Mouse (Mus musculus) embryonic stem cell, embryonic (primary cell): ENCODE data around the gene Trank1.

Experiments used
- CTCF ChIA-PET, 4 experiments: fragments of 300-600 bp in 2 of 4; fragments of 350-600 bp in 2 of 4; sonication (Branson Sonifier 250); formaldehyde crosslinking; loops; one replicate each; lab custom pipeline; 2022; ENCODE audit warnings: inconsistent platforms in 2 of 4; lab: Charles Lee
- POLR2A ChIA-PET, 4 experiments: fragments of 300-600 bp in 2 of 4; fragments of 350-600 bp in 2 of 4; sonication (Branson Sonifier 250); formaldehyde crosslinking; loops; one replicate each; lab custom pipeline; 2022; ENCODE audit warnings: antibody characterized with exemption in 4 of 4, inconsistent platforms in 1 of 4; lab: Charles Lee

Gene Trank1

DNA sequence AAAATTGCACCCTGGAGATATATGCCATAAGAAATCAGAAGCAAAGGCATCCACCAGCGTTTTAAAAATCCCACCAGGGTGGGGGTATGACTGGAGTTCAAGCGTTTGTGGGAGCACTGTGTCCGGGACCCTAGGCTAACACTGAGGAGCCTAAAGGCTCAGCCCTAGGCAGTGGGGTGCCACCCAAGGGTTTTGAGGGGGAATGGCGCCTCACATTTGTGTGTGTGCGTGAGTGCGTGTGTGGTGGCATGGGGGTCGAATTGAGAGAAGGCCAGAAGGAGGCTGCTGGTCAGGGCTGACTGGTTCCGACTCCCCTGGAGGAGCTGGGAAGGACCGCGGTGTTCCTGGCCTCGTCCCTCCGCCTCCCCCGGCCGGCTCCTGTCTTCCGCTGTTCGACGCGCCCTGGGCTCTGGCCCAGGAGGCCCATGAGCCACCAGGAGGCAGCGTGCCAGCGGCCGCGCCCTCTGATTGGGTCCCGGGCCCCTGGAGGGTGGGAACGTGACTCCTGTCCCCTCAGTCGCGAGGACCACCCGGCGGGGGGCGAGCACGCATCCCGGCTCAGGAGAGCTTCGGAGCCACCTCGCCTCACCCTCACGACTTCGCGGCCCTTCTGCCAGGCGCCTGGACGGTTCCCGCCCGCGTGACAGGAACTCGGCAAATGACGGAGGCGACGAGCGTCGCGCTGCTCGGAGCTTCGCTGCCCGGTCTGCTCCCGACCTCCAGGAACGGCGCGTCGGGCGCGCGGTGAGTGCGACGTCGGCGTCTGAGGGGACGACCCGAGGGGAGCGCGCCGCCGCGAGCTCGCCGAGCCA is at the start of gene Trank1:
Trank1 (plus strand) TSS at position 709 of the 812 bp plus-strand sequence.
- CTCF ChIA-PET: interaction anchor here (0.7 to 3.1 kb wide), 9 partner anchors 21 to 314 kb away, joined by 3 to 29 read pairs (median 7); no protein-coding TSS in a partner anchor
- POLR2A ChIA-PET: interaction anchor here (0.6 to 2.3 kb wide), 12 partner anchors 9 to 446 kb away, joined by 3 to 16 read pairs (median 4); partner anchors contain the start of genes Epm2aip1 (in 2 of the 4), Mlh1 (in 2 of the 4) and Dclk3 (in 1 of the 4)

DNA sequence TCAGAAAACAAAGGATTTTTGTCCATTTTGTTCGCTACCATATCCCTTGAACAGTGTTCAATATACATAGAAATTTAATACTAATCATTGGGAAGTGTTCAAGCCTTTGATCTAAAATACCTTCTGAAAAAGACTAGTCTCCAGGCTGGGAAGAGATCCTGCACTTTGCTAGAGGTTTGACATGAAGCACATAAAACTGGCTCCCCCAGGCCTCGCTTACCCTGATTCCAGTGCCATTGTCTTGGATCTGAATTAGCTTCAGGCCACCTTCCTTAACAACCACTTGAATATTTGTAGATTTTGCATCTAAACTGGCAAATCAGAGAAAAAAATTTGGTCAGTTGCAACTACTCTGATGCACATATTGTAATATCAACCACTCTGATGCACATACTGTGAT is 43.5 kb upstream of the Trank1 start:
- POLR2A ChIA-PET: interaction anchor here in 2 of 4 experiments (1.3 to 1.4 kb wide), 2 partner anchors 11 to 22 kb away, joined by 4 read pairs; no protein-coding TSS in a partner anchor

DNA sequence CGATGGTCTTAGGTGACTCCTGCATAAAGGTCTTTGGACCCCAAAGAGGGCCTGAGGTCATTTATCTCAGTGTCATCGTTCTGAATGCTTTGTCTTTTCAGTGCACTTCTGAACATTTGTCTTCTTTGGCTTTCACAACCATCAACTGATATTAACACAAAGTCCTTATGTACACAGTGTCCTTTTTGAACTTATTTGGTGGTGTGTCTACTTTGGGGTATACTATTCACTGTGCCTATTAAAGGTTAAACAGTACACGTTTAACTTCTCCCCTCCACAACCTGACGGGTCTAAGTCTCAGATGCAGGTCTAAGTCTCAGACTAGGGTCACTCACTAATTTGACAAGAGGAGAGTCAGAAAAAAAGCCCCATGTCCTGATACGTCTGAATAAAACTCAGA is 40.9 kb upstream of the Trank1 start:
- POLR2A ChIA-PET: interaction anchor here in 1 of 4 experiments (1.0 to 1.5 kb wide), 2 partner anchors 19 kb away, joined by 3 to 4 read pairs; no protein-coding TSS in a partner anchor

More for the DNA sequence above, 43.5 kb upstream of the Trank1 start:
- CTCF ChIA-PET: interaction anchor here in 1 of 4 experiments (0.6 kb wide), 1 partner anchor 35 kb away, joined by 3 read pairs; no protein-coding TSS in a partner anchor

DNA sequence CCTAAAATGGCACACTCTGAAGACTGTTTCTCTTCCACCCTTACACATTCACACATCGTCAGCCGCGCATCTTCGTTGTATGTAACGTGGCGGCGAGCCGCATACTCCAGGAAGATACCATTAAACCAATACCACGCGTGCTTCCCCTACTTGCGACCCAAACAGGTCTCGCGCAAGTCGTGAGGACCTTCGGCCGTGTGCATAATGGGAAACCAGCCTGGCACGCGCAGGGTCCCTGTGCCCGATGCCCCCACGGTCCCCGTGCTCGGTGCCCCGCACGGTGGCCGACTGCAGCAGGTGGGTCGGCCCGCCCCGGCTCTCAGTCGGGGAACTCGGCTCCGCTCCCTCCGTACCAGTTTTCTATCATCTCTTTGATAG is 40.5 kb upstream of the Trank1 start:
- CTCF ChIA-PET: interaction anchor here (1.1 to 5.2 kb wide), 8 partner anchors 19 to 490 kb away, joined by 3 to 40 read pairs (median 7); no protein-coding TSS in a partner anchor
- POLR2A ChIA-PET: interaction anchor here (0.6 to 4.8 kb wide), 77 partner anchors 8 to 1383 kb away, joined by 3 to 60 read pairs (median 5); partner anchors contain the start of genes Trank1 (in 2 of the 4), Lrrc2 (in 1 of the 4), Nradd (in 1 of the 4) and Tdgf1 (in 1 of the 4)

More for the DNA sequence above, 40.9 kb upstream of the Trank1 start:
- CTCF ChIA-PET: no interaction called here

DNA sequence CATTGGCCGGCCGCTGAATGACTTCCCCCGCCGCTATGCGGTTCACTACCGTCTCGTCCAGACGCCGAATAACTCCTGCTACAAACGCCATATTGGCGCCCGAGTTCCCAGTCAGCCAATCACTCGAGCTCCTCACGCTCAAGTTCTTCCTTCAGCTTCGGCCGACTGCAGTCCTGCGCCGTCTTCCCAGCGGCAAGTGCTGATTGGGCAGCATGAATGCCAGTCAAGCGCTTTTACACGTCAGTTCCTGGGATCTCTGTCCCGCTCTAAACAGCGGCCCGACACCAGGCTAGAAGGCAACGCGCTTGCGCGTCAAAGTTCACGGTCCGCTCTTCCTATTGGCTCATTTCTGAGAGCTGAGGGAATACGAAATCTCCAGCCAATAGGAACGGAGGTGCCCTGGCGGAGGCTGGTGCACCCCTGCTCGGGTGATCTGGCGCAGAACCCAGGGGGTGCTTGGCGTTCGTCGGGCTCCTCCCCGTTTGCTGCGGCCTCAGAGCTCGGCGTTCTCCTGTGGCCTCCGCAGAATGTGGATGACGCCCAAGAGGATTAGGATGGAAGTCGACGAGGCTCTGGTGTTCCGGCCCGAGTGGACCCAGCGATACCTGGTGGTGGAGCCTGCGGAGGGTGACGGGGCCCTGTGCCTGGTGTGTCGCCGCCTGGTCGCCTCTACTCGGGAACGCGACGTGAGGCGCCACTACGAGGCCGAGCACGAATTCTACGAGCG is 39.9 kb upstream of the Trank1 start, which contains the start of the genes Mlh1 and Epm2aip1:
Mlh1 (minus strand) TSS at position 358 of the 727 bp plus-strand sequence.
Epm2aip1 (plus strand) TSS at position 496 of the 727 bp plus-strand sequence.
- CTCF ChIA-PET: interaction anchor here (0.7 to 5.2 kb wide), 10 partner anchors 18 to 490 kb away, joined by 3 to 40 read pairs (median 6); no protein-coding TSS in a partner anchor
- POLR2A ChIA-PET: interaction anchor here (0.6 to 4.8 kb wide), 81 partner anchors 9 to 1383 kb away, joined by 3 to 60 read pairs (median 5); partner anchors contain the start of genes Trank1 (in 2 of the 4), Lrrc2 (in 1 of the 4), Nradd (in 1 of the 4) and Tdgf1 (in 1 of the 4)

DNA sequence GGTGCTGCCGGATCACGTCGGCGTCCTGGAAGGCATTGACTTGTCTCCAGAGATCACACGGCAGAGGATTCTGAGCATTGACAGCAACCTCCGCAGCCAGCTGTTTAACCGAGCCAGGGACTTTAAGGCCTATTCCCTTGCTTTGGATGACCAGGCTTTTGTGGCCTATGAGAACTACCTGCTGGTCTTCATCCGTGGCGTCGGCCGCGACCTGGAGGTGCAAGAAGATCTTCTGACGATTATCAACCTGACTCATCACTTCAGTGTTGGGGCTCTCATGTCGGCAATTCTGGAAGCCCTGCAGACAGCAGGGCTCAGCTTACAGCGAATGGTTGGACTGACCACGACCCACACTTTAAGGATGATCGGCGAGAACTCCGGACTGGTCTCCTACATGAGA is 39.2 kb upstream of the Trank1 start:
- CTCF ChIA-PET: interaction anchor here (0.7 to 5.2 kb wide), 9 partner anchors 17 to 491 kb away, joined by 3 to 40 read pairs (median 7); no protein-coding TSS in a partner anchor
- POLR2A ChIA-PET: interaction anchor here in 3 of 4 experiments (0.7 to 4.8 kb wide), 33 partner anchors 12 to 892 kb away, joined by 3 to 60 read pairs (median 7); partner anchors contain the start of genes Nradd (in 1 of the 3), Tdgf1 (in 1 of the 3) and Trank1 (in 1 of the 3)

DNA sequence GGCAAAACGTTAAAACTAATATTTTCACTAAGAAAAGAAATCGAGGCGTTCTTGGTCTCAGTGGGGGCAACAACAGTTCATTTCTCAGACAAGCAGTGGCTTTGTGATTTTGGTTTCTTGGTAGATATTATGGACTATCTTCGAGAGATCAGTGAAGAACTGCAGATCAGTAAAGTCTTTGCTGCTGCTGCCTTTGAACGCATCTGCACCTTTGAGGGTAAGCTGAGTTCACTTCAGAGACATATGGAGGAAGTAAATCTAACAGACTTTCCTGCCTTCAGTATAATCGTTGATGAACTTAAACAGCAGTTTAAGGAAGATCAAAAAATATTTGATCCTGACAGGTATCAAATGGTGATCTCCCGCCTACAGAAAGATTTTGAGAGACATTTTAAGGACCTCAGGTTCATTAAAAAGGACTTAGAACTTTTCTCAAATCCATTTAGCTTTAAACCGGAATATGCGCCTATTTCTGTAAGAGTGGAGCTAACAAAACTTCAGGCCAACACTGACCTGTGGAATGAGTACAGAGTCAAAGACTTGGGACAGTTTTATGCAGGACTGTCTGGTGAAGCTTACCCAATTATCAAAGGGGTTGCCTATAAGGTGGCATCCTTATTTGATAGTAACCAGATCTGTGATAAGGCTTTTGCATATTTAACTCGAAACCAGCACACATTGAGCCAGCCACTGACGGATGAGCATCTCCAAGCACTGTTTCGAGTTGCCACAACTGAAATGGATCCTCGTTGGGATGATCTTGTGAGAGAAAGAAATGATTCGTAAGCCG is 38.3 kb upstream of the Trank1 start:
- CTCF ChIA-PET: interaction anchor here in 3 of 4 experiments (1.0 to 5.2 kb wide), 3 partner anchors 16 to 17 kb away, joined by 4 to 40 read pairs (median 12); no protein-coding TSS in a partner anchor
- POLR2A ChIA-PET: interaction anchor here in 2 of 4 experiments (0.8 to 4.8 kb wide), 7 partner anchors 8 to 124 kb away, joined by 3 to 60 read pairs (median 4); no protein-coding TSS in a partner anchor

DNA sequence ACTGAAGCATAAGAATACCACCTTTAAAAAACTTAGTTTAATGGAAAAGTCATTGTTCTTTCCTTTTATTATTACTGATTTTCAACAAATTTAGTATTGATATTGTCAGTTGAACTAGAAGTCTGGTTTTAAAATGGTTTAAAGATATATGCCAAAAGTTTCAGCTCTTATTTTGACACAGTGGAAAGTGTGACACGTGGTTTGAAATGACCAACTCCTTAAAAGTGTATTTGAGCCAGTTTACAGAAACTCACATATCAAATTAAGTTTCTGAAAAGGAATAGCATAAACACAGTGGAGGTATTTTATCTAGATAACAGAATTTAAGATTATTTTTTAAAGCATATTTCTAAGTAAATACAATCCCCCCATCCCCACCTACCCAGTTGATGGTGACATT is 37.6 kb upstream of the Trank1 start:
- POLR2A ChIA-PET: interaction anchor here in 2 of 4 experiments (0.7 to 4.8 kb wide), 7 partner anchors 7 to 51 kb away, joined by 3 to 60 read pairs (median 4); no protein-coding TSS in a partner anchor
- CTCF ChIA-PET: interaction anchor here in 3 of 4 experiments (1.0 to 5.2 kb wide), 4 partner anchors 16 kb away, joined by 4 to 40 read pairs (median 16); no protein-coding TSS in a partner anchor

DNA sequence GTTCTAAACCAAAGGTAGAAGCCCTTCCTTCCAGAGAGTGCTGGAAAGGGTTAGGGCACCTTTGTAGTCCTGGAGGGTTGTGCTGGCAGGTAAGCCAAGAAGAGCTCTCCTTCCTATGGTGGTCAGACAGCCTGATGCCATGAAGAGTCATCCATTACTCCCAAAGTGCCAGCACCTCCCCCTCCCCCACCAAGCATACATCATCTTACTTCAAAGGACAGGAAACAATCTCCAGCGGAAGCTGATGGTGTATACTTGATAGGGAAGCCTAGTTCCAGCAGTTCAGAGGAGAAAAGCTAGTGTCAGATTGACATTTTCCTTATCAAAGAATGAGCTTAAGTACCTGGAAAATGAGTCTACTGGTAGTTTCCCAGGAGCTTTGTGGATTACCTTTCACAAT is 36.4 kb upstream of the Trank1 start:
- ChIA-PET POLR2A (interaction anchor here in 3 of 4 experiments (0.6 to 4.8 kb wide), 8 partner anchors 10 to 732 kb away, joined by 3 to 60 read pairs (median 3); partner anchors contain the start of gene Trank1 (in 1 of the 3)), CTCF (interaction anchor here (0.6 to 5.2 kb wide), 6 partner anchors 14 to 278 kb away, joined by 3 to 40 read pairs (median 8); no protein-coding TSS in a partner anchor)

DNA sequence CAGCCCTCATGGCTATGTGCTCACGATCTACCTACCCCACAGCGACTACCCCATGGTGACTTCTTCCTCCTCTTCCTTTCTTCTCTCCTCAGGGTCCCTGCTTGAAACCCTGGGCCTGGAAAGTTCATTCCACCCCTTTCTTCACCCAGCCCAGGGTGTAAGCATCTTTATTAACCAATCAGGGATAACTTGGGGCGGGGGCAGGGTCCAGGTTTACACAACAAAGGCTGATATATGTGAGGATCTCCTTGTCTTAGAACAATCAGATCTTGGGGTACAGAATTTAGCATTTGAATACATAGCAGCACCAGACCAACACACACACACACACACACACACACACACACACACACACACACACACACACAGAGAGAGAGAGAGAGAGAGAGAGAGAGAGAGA is 26.5 kb upstream of the Trank1 start:
- CTCF ChIA-PET: no interaction called here
- POLR2A ChIA-PET: interaction anchor here in 3 of 4 experiments (0.7 to 0.9 kb wide), 4 partner anchors 10 to 693 kb away, joined by 3 to 5 read pairs (median 3); partner anchors contain the start of genes Epm2aip1 (in 1 of the 3) and Mlh1 (in 1 of the 3)

DNA sequence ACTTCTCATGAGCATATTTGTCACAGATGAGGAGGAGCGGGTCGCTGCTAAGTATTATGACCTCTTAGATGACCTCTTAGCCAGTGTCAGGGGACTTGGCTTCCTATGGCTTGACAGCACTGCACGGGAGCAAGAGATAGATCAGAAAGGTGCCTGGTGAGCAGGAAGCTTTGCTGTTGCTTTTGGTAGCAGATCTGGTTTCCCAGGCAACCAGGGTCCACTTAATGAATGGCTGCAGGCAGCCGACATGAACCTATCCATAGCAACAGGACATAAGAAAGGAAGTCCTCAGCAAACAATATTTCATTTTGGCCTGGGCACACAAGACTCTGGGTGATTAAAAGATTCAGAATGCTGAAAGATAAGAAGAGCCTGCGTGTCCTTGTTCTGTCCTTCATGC is 25.9 kb upstream of the Trank1 start:
- CTCF ChIA-PET: interaction anchor here in 1 of 4 experiments (0.5 kb wide), 1 partner anchor 1828 kb away, joined by 3 read pairs; no protein-coding TSS in a partner anchor
- POLR2A ChIA-PET: interaction anchor here in 3 of 4 experiments (0.7 to 0.9 kb wide), 4 partner anchors 11 to 693 kb away, joined by 3 to 5 read pairs (median 3); partner anchors contain the start of genes Epm2aip1 (in 1 of the 3) and Mlh1 (in 1 of the 3)

DNA sequence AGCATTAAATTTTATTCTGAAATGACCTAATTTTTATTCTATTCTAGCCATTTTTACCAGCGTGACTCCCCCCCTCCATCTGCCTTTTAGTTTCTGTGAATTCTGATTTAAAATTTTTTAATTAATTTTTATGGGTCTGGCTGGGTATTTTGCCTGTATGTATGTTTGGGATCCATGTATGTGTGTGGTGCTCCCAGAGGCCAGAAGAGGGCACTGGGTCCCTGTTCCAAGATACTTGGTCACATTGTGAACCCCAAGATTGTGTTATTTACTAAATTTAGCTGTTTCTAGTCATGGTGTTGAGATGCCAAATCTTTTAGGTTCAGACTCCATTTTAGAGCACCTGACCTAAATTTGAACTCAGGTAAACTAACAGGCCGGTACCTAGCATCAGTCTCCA is 25.1 kb upstream of the Trank1 start:
- CTCF ChIA-PET: interaction anchor here in 1 of 4 experiments (1.1 kb wide), 1 partner anchor 289 kb away, joined by 3 read pairs; no protein-coding TSS in a partner anchor

DNA sequence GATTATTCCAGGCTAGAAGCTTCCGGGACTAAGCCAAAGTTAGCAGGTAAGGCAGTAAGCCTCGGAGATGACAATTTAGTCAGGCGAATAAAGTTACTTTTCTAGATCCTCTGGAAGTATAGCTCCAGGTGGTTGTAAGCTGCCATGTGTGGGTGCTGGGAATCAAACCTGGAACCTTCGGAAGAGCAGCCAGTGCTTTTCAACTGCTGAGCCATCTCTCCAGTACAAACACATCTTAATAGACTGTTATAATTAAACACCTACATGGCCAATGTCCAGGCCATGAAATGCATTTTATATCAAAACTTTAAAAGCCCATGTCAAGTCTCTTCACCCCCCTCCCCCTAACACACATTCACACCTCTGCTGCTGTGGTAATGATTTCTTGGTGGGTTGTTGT is 23.6 kb upstream of the Trank1 start:
- ChIA-PET CTCF (interaction anchor here in 2 of 4 experiments (0.8 to 0.9 kb wide), 2 partner anchors 25 to 40 kb away, joined by 3 read pairs; no protein-coding TSS in a partner anchor), POLR2A (interaction anchor here in 2 of 4 experiments (1.2 to 4.1 kb wide), 4 partner anchors 9 to 23 kb away, joined by 3 to 39 read pairs (median 10); partner anchors contain the start of genes Epm2aip1 (in 2 of the 2), Mlh1 (in 2 of the 2) and Trank1 (in 1 of the 2))

More for the DNA sequence above, 25.1 kb upstream of the Trank1 start:
- POLR2A ChIA-PET: interaction anchor here in 2 of 4 experiments (1.2 to 1.7 kb wide), 2 partner anchors 15 kb away, joined by 3 to 5 read pairs; partner anchors contain the start of genes Epm2aip1 (in 2 of the 2) and Mlh1 (in 2 of the 2)

DNA sequence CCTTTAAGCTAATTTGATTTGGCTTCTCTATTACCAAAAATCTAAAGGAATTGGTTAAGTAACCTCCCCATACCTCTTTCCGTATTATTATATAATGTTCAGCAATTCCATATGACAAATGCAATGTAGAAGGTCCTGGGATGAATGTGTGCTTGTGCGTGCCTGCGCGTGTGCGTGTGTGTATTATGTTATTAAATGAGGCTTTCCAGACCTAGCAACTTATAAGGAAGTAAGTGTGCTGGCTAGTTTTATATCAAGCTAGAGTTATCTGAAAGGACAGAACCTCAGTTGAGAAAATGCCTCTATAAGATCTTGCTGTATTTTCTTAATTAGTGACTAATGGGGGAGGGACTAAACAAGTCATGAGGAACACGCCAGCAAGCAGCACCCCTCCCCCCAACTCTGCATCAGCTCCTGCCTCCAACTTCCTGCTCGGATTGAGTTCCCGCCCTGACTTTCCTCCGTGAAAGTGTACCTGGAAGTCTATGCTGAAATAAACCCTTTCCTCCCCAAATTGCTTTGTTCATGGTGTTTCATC is 22.2 kb upstream of the Trank1 start:
- CTCF ChIA-PET: interaction anchor here (0.6 to 3.3 kb wide), 100 partner anchors 8 to 630 kb away, joined by 3 to 40 read pairs (median 5); partner anchors contain the start of genes Epm2aip1 (in 4 of the 4), Mlh1 (in 4 of the 4), Trank1 (in 3 of the 4) and Als2cl (in 1 of the 4)

More for the DNA sequence above, 22.2 kb upstream of the Trank1 start:
- POLR2A ChIA-PET: interaction anchor here (0.6 to 4.1 kb wide), 36 partner anchors 10 to 556 kb away, joined by 3 to 60 read pairs (median 4); partner anchors contain the start of genes Epm2aip1 (in 4 of the 4), Mlh1 (in 4 of the 4), Trank1 (in 2 of the 4) and Als2cl (in 1 of the 4)
